Mouse (Mus musculus): ENCODE measurements around the gene Ctbp1.

The Ctbp1 gene

DNA sequence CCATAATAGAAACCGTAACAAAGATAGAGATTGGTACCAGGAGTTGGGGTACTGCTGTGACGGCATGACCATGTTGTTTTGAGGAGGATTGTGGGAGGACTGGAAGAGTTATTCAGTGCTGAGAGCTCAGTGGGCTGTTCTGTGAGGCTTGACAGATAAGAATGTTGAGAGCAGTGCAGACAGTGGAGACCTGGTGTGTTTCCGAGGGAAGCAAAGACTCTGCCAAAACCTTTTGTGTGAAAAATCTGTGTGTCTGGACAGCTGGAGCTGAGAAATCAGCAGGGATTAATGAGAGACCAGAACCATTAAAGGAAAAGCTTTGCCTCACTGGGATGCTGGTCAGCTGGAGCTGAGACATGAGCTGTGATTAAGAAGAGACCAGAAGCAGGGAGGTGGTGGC, 34.9 kb downstream of the Ctbp1 start:
- DNase-seq: no peak

DNA sequence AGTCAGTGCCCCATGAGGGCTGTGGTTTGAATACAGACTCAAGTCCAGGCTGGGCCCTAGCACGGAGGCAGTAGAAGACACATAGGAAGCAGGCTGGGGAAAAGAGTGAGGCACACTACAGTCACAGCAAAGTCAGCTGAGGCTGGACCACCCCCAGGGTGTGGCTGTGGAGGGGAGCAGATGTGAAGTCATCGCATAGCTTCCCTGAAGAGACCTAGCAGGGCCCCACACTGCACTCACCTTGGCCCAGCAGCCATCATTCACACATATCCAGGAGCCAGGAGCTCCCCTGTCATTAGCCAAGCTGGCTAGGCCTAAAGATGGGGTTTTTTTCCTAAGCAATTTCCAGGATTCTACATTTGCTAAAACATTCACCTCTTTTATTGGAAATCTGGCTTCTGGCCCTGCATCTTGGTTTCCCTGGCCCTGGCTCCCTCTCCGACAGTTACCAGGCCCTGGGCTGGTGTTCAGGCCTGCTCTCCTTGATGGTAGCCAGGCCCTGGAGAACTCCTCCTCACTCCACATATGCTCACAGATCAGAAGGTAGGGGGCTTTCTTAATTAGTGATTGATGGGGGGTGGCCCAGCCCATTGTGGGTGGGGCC, 35.6 kb downstream of the Ctbp1 start:
- DNase-seq: no peak

- DNase-seq: no peak
Observed at GRCm38 (mm10) chr5:33238256-33238645, 36.5 kb downstream of the Ctbp1 start.

GRCm38 (mm10) chr5:33237600-33238255, 37.1 kb downstream of the Ctbp1 start:
- no peak for DNase-seq

DNA sequence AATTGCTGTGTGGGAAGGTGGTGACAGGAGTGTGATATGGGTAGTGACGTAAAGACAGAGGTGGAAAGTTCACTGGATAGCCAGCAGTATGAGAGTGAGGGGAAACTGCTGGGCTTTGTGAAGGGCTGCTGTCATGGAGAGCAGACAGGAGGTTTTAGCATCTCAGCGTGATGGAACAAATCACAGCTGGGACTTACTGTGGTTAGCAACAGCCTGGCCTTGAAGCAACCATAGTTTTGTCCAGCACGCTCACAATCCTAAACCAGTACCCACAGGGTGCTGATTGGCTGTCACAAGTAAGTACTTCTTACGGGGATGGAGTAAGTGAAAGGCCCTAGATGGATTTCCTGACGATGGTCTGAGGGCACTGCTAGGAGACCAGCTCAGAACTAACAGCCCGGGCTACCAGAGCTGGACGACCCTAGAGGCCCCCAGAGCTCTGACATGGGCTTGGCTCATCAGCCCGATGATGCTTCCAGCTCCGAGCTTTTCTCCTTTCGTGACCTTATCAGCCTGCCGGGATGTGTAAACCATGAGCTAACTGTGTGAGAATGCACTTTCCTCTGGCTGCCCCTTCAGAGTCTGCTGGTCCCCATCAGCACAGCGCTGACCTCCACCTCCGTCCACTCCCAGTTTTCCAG, 40.3 kb downstream of the Ctbp1 start:
- no peak for DNase-seq

GRCm38 (mm10) chr5:33232791-33233190, 42.0 kb downstream of the Ctbp1 start:
- DNase-seq: no peak

DNA sequence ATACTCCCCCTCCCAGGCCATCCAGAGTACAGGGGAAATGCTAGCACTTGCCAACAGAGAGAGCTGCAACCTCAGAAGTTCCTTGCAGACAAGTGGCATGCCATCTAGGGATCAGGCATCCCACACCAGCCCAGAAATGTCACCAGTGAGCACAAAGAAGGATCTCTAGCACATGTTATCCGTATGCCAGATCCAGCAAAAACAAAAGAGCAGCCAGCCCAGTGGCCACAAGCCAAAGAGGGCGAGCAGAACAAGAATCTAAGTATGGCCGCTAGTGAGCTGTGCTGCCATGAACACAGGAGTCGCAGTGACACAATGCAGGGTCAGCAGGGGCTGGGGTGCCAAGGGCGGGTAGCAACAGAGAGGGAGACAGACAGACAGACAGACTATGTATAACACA, 44.5 kb downstream of the Ctbp1 start:
- no peak for DNase-seq

DNA sequence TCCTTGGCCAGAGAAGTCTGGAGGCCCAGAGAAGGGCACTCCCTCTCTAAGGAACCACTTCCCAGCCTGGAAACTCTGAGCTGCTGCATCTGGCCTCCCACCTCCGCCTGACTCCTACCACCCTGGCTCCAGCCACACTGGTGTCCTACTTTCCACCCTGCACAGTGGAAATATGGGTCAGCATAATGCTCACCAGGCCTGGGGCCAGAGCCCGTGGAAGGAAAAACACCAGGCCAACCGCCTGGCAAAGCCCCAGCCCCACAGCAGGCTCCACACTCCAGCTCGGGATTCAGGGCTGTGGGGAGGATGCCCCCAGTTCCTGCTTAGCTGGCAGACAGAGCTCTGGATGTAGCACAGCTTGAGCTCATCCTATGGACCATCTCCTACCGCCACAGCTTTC, 46.4 kb downstream of the Ctbp1 start:
- no peak for DNase-seq

DNA sequence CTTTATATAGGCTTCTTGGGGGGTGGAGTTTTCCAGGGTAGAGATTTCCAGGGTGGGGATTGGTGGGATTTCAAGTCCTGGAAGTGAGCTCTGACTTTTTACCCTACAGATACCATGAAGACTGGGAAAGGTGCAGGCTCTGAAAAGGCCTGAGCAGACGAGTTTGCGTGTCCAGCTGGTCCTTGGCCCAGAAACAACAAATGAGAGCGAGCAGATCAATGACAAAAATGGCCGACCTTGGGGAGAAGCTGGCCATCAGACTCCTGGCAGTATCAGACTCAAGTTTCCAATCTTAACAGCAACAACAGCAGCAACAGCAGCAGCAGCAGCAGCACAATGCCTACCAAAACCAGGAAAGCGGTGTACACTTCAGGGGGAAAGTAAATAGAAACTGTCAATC, 49.1 kb downstream of the Ctbp1 start:
- no peak for DNase-seq

DNA sequence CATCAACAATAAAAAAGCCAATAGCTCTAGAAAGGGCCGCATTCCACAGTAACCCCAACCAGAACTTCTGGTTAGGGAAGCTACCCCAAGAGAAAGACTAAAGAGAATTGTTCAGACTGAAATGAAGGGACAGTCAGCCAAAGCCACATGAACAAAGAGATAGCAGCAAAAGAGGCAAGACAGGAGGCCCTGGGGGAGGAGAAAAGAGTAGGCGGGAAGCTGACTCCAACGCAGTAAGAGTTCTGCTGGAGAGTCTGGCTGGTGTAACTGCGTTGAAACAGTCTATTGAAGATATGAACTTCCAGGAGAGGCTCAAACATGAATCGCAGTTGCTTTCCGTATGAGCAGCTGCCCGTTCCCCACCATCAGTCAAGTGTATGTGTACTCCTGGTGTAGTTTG, 50.3 kb downstream of the Ctbp1 start:
- DNase-seq: no peak

DNA sequence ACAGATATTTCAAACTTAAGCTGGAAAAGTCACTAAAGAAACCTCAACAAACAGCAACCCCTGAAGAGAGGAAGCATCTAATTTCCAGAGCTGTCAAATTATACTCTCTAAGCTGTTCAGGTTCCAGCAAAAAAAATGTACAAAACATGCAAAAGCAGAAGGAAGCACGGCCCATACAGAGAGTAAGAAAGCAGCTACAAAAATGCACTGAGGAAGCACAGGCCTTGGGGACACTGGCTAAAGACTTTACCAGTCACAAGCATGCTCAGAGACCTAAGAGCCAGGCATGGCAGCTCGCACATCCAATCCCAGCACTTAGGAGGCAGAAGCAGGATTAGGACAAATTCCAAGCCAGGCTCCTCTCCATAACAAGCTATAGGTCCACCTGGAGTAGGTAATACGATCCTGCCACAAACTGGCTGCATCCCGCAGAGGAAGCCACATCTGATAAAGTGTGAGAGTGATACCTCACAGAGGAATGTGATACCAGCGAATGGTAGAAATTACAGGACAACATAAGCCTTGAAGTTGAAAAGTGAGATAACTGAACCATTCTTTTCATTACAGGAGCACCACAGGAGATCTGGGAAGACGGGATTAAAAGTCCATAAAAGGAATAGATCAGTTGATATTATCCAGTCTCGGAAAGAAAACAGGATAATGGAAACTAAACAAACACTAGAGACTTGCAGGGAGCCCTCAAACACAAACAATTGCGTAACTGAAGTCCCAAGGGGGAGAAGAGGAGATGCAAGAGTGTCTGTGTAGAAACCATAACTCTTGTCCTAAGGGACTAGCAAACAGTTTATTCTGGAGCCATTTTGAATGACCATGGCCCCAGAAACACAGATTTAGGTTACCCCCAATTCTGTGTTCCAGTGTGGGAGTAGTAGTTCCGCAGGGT, 51.7 kb downstream of the Ctbp1 start:
- DNase-seq: no peak

GRCm38 (mm10) chr5:33222389-33222788, 52.4 kb downstream of the Ctbp1 start:
- DNase-seq: no peak

DNA sequence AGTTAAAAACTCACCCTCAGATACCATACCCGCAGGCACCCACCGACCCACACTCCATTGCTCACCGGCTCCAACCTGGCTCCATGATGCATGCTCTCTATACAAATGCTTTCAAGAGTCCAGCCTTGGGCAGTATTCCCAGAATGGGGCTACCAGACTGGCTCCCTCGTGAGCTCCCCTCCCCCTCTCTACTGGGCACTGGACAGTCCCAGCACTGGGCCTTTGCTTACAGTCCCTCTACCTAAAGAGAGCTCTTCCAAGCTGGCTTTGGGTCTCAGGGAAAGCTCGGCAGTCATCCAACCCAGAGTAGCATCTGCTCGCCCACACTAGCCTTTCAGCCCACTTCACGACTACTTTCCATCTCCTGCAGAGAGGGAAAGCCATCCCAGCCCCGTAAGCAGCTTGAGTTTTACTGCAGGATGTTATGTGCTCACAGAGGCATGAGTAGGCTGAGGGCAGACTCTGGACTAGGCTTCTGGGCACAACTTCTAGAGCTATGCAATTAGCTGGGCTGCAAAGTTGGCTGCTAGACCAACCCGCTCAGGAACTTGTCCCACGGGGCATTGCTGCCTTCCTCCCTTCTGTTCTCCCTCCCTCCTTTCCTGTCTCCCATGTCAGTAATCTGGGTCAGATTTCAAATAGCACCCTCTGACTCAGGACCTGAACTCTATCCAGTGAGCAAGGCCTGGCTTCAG, 54.3 kb downstream of the Ctbp1 start:
- no peak for DNase-seq

DNA sequence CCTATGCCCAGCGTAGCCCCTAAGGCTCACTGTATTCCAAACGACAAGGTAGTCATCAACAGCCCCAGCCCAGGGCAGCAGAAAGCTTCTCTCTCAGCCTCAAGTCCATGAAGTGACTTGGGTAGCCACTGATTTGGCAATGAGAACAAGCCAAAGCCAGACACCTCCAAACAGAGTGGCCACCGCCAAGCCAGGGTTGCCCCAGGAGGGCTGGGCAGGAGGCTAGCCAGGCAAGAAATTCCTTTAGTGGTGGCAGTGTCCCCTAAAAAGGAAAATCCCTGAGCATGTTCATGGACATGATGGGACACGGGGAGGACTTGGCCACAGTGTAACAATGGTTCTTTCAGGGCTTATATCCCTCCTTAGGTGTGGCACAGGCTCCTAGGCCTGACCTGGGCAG, 55.0 kb downstream of the Ctbp1 start:
- DNase-seq: no peak

DNA sequence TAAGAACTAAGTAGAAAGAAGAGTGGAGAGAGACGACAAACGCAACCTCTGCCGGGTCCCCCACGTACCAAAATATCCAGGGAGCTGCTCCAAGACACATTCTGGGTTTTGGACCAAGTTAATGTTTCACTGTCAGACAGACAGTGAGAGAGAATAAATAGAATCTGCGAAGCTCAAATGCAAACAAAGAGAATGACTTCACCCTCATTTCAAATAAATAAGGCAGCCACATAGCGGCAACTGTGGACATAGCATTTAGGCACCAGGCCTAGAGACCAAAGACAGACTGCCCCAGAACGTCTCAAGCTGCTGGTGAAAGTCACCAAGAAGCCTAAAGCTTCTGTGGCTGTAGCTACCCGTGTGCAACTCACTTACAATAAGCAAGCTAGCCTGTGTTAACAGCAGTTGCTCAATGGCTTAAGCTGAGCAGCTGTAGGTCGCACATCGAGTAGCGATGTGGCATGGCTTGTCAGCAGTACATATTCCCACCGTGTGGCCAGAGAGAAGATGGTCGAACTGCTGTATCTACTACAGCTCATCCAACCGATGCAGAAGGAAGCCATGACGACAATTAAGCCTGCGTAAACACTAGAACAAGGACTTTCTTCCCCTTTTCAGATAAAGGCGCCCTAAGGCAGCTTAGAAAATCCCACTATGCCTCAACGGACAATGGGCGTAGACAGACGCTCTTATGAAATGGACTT, 55.9 kb downstream of the Ctbp1 start:
- DNase-seq: no peak

GRCm38 (mm10) chr5:33218081-33218480, 56.7 kb downstream of the Ctbp1 start, which contains the start of gene Spon2:
Gene Spon2 (minus strand): TSS chr5:33218455.
- DNase-seq: no peak

GRCm38 (mm10) chr5:33217663-33218062, 57.1 kb downstream of the Ctbp1 start:
- no peak for DNase-seq

GRCm38 (mm10) chr5:33214723-33215122, 60.1 kb downstream of the Ctbp1 start:
- no peak for DNase-seq

- no peak for DNase-seq
Observed at GRCm38 (mm10) chr5:33211254-33211653, 63.5 kb downstream of the Ctbp1 start.

GRCm38 (mm10) chr5:33210515-33210914, 64.3 kb downstream of the Ctbp1 start:
- no peak for DNase-seq

- no peak for DNase-seq
Observed at GRCm38 (mm10) chr5:33208533-33209245, 66.1 kb downstream of the Ctbp1 start.
